Mouse (Mus musculus) megakaryocyte, adult 5-6 weeks (primary cell): ENCODE results near the gene Pla2g10. TPM values are rescaled to one million over a fixed set of nuclear protein-coding genes. Genes with fewer than 3 reads are reported as not detected.
A peak's percentile ranks its signal among the peaks of the same experiment; 100 is the strongest.
"Not testable (repeated sequence)": the region's sequence is repeated elsewhere in the genome, so short reads cannot be mapped to it uniquely, and the experiment has no call there.

Experiments
- ATAC-seq: 2 replicates; pipeline ENCODE4 v1.8.0; 2016; ENCODE audit warnings: mild to moderate bottlenecking, inconsistent platforms; ENCODE audit not compliant: poor library complexity, severe bottlenecking
- total RNA-seq, 2 experiments: library from RNA; stranded (forward) in 1 of 2; stranded (reverse) in 1 of 2; fragments of 153-499, 151-499 nt in 1 of 2; fragments of 221-1000, 200-1000 nt in 1 of 2; gene quantifications; 2 replicates each; pipeline versions ENCODE4 v1.2.3 to v1.2.4; 2015 to 2017

The Pla2g10 gene
- total RNA-seq, 2 experiments from 2014 or later, result not detected

DNA sequence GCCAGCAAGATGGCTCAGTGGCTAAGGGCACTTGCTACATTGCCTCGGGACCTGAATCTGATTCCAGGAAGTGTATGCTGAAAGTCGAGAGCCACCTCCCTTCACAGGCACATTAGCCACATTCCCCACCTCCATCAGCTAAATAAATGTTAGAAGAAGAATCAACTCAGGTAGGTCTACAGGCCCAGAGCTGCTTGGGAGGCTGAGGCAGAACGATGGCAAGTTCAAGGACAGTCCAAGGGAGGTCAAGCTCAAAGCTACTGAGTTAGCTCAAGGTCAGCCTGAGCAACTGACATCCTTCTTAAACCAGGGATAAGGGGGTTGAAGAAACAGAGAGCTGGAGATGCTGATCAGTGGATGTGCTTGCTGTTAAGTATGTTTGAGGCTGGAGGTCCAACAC is 2.0 kb upstream of the Pla2g10 start:
- ATAC-seq, result no peak

DNA sequence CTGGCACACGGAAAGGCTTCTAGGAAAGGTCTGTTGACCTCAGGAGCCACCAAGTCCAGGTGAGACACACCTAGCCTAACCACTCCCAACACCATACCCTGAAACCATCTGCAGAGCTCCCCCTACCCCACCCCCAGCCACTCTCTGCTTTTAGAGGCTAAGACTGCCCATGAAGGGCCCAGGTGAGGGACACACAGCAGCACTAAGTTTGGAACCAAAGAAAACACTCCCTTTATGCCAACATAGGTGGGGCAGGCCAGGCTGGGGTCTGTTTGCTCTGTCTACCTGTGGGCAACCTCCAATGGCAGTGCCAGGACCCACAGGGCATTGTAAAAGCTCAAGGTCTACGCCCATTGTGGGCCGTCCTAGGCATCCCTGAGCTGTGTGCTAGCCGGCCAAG is 1.4 kb downstream of the Pla2g10 start:
- ATAC-seq, result no peak

GRCm38 (mm10) chr16:13727811-13728335 is 2.9 kb downstream of the Pla2g10 start:
- ATAC-seq, result no peak

GRCm38 (mm10) chr16:13722937-13723336 is 7.8 kb downstream of the Pla2g10 start:
- no peak for ATAC-seq

- ATAC-seq, result peak; percentile 98
Observed at GRCm38 (mm10) chr16:13716821-13717553, 13.8 kb downstream of the Pla2g10 start.

GRCm38 (mm10) chr16:13714910-13715309 is 15.9 kb downstream of the Pla2g10 start:
- no peak for ATAC-seq

GRCm38 (mm10) chr16:13704676-13705075 is 26.1 kb downstream of the Pla2g10 start:
- no peak for ATAC-seq

GRCm38 (mm10) chr16:13702184-13702583 is 28.6 kb downstream of the Pla2g10 start:
- ATAC-seq, result no peak

- ATAC-seq, result no peak
Observed at GRCm38 (mm10) chr16:13698998-13699397, 31.8 kb downstream of the Pla2g10 start.

- no peak for ATAC-seq
Observed at GRCm38 (mm10) chr16:13678601-13679319, 52.0 kb downstream of the Pla2g10 start.

- ATAC-seq, result no peak
Observed at GRCm38 (mm10) chr16:13674511-13674910, 56.3 kb downstream of the Pla2g10 start.

DNA sequence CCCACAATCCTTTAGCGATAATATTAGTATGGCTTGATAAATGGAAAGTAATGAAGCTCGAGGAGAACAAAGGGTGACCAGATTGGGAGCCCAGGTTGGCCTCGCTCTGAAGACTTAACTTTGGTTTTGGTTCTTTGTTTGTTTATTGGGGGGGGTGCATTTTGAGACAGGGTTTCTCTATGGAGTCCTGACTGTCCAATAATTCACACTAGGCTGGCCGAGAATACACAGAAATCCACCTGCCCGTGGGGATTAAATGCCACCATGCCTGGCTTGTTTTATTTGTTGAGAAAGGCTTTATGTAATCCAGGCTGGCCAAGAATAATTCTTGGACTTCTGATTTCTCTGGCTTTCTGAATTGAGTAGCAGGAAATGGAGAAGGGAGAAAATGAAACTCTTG is 57.7 kb downstream of the Pla2g10 start:
- ATAC-seq, result no peak

- peak; percentile 55 for ATAC-seq
Observed at GRCm38 (mm10) chr16:13672386-13672898, 58.3 kb downstream of the Pla2g10 start.

DNA sequence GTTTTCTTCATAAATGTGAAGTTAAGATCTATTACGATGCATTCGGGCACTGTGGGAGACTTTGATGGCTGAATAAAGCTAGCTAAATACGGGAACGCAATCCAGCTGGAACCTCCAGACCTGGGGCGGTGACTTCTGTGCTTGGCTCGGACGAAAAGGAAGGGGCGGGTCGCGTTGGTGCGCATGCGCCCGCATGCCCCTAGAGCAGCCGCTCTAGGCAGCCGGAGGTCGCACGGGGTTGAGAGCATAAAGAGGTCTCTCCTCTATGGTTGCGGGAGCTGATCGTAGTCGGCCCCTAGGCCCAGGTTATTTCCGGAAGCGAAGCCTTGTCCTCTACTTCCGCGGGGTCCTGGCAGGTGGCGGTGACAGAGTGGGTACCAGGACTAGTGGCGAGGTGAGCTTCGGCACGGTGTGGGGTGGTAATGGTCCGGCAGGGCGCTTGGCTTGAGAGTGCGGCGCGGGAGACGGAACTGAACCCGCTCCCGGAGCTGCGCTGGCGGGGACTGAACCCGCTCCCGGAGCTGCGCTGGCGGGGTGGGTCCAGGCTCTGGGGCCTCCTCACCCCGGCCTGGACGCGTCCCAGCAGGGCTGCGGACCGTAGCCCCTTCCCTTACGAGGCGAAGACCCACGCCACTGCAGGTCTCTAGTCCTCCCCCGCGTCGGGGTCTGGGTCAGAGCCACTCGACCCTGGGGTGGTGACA is 58.9 kb downstream of the Pla2g10 start, which contains the start of the genes Bfar and 3110001I22Rik:
TSS of gene Bfar (plus strand) at position 174 of the 701 bp plus-strand sequence.
TSS of gene 3110001I22Rik (plus strand) at position 245 of the 701 bp plus-strand sequence.
- peak; percentile 67 for ATAC-seq

- not testable (repeated sequence) for ATAC-seq
Observed at GRCm38 (mm10) chr16:13670896-13671295, 59.9 kb downstream of the Pla2g10 start.

GRCm38 (mm10) chr16:13669282-13669681 is 61.5 kb downstream of the Pla2g10 start:
- ATAC-seq, result no peak

- no peak for ATAC-seq
Observed at GRCm38 (mm10) chr16:13668402-13669108, 62.2 kb downstream of the Pla2g10 start.

GRCm38 (mm10) chr16:13667878-13668343 is 62.9 kb downstream of the Pla2g10 start, which contains the start of gene Parn:
Parn (minus strand) TSS chr16:13668170.
- peak; percentile 80 for ATAC-seq
